Mouse (Mus musculus): ENCODE measurements around the gene Endog. TPM values are rescaled to one million over a fixed set of nuclear protein-coding genes. Genes with fewer than 3 reads are reported as not detected.

Gene Endog
- total RNA-seq, 1 experiment from 2014 or later = 8.1 TPM

DNA sequence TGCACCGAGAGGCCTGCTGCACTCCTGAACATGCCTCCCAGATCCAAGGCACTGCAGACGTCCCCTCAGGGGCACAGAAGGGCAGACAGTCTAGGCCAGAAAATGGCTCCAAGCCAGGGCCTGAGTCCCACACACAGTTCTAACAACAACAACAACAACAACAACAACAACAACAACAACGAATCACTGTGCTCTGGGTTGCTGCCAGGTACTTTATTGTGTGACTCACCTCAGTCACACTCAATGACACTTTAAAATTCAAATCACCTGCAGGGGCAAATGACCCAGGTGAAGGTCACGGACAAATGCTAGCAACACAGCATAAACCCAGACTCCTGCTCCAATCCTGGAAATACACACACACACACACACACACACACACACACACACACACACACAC is 26.7 kb downstream of the Endog start:
- no peak for ATAC-seq (replicated peaks in 1 of 2; ENCODE audit: insufficient read depth in 1 of 2, low FRiP score in 2 of 2, low TSS enrichment in 1 of 2, low read depth in 1 of 2, poor library complexity in 2 of 2, severe bottlenecking in 2 of 2)

DNA sequence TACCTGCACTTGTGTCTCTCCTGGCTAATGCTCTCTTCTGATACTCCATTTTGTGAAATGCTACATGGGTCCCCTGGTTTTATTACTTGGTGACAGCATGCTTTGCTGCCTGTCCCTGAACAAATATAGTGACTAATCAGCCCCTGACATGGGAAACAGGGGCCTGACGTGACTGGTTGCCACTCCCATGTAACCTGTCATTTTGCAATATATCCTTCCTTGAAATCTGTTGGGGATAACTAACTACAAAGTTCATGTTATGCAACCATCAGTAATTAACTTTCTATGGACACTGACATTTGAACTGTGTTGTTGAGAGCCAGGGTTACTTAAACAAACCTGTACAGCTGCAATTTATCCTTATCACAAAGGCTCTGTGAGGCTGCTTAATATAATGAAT is 28.7 kb downstream of the Endog start:
- ATAC-seq (replicated peaks in 1 of 2; ENCODE audit: insufficient read depth in 1 of 2, low FRiP score in 2 of 2, low TSS enrichment in 1 of 2, low read depth in 1 of 2, poor library complexity in 2 of 2, severe bottlenecking in 2 of 2) = no peak

DNA sequence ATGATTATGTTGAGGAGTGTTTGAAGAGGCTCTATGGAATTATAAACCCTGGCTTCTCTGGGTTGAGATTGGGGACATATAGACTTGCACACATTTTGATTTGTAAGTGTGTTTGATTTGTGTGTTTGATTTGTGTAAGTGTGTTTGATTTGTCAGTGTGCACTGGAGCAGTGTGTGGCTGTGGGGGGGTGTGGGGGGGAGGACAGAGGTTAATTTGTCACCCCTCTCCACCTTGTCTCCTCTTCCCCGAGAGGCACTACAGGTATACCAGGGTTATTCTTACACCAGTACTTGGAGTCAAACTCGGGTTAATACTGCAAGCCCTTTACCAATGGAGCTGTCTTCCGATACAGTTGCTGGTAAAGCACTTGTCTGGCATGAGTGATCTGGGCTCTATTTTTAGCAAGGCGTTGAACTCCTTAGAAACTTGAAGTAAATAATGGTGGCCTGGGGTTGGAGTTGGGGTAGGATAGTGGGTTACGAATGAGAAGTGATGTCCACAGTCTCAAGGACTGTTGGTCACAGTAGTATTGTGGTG is 29.2 kb downstream of the Endog start:
- no peak for ATAC-seq (replicated peaks in 1 of 2; ENCODE audit: insufficient read depth in 1 of 2, low FRiP score in 2 of 2, low TSS enrichment in 1 of 2, low read depth in 1 of 2, poor library complexity in 2 of 2, severe bottlenecking in 2 of 2)

DNA sequence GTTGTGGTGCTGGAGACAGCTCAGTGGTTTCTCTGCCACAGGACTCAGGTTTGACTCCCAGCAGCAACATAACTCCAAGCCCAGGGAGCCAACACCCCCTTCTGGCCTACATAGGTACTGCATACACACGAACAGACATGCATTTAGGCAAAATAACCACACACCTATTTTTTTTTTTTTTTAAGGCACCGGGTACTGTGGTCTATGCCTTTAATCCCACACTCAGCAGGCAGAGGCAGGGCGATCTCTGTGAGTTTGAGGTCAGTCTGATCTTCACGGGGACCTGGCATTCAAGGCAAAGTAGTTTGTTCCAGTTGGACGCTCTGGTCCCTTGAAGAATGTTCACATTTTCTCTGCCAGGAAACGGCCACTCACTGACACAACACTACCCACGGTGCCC is 32.1 kb downstream of the Endog start:
- no peak for ATAC-seq (replicated peaks in 1 of 2; ENCODE audit: insufficient read depth in 1 of 2, low FRiP score in 2 of 2, low TSS enrichment in 1 of 2, low read depth in 1 of 2, poor library complexity in 2 of 2, severe bottlenecking in 2 of 2)

DNA sequence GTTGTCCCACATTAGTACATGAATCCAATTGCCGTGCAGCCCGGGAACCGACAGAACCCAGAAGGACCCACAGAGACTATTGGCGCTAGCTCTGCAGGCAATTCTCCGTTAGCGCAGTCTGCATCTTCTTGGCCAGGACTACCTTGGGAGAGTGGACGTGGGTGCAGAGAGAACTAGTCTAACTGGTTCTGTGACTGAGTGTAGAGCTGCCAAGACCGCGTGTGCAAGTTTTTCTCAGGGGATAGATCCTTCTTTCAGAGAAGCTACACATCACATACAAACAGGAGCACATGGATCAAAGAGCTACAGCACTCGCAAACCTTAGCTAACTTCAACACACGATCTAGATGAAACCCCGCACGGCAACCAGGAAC is 33.9 kb downstream of the Endog start:
- ATAC-seq (replicated peaks in 1 of 2; ENCODE audit: insufficient read depth in 1 of 2, low FRiP score in 2 of 2, low TSS enrichment in 1 of 2, low read depth in 1 of 2, poor library complexity in 2 of 2, severe bottlenecking in 2 of 2) = peak in 1 of 2 experiments; percentile 16; a peak in 1 of 4 replicates

DNA sequence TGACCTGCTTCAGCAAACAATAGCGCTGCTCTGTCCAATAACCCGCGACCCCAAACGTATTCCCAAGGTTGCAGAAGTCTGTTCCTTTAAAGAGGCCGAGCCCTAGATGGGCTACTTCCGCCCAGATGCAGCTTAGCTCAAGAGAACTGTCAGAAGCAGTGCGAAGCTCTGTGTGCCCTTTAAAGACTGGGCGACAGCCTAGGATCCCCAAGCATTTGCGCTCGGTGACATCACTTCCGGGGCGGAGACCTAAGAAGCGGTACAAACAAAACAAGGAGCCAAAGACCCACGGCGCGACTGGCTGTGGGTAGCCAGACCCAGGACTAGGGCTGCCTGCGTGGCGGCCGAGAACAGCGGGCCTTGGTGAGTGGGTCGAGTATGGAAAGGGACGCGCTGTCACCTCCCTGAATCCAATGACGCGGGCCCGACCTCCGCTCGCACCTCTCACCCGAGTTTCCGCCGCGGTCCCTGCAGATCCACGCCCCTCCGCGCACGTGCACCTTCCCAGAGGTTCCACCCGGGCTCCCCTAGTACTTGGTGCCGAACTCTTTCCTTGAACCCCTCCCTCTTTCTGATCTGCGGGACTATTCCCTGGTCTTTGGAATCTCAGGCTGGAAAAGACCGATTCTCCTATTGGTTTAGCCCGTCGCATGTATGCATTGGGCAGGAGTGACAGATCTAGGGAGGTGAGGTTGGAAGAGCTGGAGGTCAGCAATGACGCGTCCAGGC is 34.5 kb downstream of the Endog start, which contains the start of gene Kyat1:
Gene Kyat1 (minus strand): TSS at position 219 of the 729 bp plus-strand sequence.
- peak; percentile 83 to 96 for ATAC-seq (replicated peaks in 1 of 2; ENCODE audit: insufficient read depth in 1 of 2, low FRiP score in 2 of 2, low TSS enrichment in 1 of 2, low read depth in 1 of 2, poor library complexity in 2 of 2, severe bottlenecking in 2 of 2)

DNA sequence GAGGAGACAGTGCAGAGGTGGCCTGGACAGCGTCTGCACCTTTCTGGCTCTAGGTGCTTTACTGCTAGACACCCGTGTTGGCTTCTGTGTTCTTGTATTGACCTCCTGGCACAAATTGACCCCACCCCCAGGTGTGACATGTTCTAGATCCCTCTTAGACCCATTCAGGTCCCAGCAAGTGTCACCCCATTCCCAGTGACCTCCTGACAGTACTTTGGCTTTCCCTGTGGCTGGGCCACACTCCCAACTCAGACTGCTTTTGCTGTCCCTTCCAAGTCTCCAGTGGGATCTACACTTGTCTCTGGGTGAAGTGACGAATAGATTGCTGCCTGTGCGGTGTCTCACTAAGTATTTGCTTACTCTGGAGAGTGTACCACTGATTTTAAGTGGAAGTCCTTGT is 36.1 kb downstream of the Endog start:
- no peak for ATAC-seq (replicated peaks in 1 of 2; ENCODE audit: insufficient read depth in 1 of 2, low FRiP score in 2 of 2, low TSS enrichment in 1 of 2, low read depth in 1 of 2, poor library complexity in 2 of 2, severe bottlenecking in 2 of 2)

DNA sequence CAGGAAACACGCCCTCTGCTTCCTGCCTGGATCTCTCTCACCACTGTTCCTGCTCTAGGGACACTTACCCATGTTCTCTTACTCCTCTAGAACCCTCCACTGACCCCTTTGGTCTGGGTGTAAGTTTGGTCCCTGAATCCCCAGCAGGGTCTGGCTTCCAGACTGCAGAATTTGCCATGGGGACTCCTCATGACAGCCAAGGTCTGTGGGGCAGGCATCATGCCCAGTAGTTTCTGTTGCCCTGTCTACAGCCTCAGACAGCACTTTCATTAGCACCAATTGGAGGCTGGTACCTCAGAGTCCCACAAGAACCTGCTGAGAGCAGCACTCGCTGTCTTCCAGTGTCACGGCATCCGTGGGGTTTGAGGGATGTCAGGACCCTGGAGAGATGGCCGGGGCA is 36.6 kb downstream of the Endog start:
- no peak for ATAC-seq (replicated peaks in 1 of 2; ENCODE audit: insufficient read depth in 1 of 2, low FRiP score in 2 of 2, low TSS enrichment in 1 of 2, low read depth in 1 of 2, poor library complexity in 2 of 2, severe bottlenecking in 2 of 2)

DNA sequence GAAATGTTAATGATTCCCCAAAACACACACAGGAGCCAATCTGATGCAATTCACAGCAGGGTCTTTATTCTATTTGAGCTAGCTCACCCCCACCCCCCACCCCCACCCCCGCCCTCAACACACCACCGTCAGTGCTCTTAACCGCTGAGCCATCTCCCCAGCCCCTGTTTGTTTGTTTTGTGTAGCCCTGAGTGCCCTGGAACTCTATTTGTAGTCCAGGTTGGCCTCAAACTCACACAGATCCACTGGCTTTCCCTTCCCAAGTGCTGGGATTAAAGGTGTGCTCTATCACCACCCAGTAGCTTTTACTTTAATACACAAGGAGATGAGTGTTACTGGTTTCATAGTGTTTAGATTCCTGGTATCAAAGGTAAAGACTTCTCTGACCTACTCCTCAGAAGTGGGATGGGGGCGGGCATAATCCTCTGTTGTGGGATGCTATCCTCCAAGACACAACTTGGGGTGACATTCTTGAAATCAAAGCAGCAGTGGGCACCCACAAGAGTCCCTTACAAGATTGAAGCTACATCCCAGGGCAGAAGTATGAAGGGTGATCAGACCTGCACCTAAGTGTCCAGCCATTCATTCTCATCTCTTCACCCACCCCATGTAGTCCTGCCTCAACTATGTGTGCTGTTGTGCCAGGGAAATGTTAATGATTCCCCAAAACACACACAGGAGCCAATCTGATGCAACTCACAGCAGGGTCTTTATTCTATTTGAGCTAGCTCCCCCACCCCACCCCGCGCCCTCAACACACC is 40.3 kb downstream of the Endog start:
- ATAC-seq (replicated peaks in 1 of 2; ENCODE audit: insufficient read depth in 1 of 2, low FRiP score in 2 of 2, low TSS enrichment in 1 of 2, low read depth in 1 of 2, poor library complexity in 2 of 2, severe bottlenecking in 2 of 2) = no peak

DNA sequence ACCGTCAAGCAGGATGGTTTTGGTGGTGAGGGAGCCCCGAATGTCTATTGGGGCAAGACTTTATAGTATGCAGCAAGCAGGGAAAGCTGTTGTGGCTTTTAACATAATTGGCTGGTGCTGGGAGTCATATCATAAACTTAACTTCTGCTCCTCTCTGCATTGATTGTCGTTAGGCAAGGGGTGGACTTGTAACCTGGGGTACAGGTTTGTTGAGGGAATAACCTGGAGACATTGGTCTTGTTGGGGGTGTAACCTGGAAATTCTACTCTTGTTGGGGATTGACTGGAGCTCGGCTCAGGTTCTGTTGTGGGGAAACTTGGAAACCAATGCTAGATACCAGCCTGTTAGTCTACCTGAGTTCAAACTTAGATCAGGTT is 40.9 kb downstream of the Endog start:
- no peak for ATAC-seq (replicated peaks in 1 of 2; ENCODE audit: insufficient read depth in 1 of 2, low FRiP score in 2 of 2, low TSS enrichment in 1 of 2, low read depth in 1 of 2, poor library complexity in 2 of 2, severe bottlenecking in 2 of 2)

DNA sequence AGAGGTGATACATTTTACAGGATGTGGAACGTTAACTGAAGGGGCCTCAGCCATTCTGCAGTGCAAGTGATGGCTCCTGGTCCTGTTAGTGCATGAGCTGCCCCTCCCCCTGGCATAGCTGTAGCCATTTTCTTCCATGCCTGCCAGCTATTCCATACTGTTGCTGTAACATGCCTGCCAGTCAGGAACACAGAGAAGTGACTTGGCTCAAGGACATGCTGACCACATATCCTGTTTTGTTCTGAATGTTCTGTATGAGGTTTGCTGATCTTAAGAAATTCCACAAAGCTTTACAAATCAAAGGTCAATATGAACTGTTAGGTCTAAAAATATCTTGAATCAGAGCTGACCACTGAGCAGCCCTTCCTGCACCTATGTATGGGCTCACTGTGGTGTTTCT is 41.7 kb downstream of the Endog start:
- ATAC-seq (replicated peaks in 1 of 2; ENCODE audit: insufficient read depth in 1 of 2, low FRiP score in 2 of 2, low TSS enrichment in 1 of 2, low read depth in 1 of 2, poor library complexity in 2 of 2, severe bottlenecking in 2 of 2) = no peak

DNA sequence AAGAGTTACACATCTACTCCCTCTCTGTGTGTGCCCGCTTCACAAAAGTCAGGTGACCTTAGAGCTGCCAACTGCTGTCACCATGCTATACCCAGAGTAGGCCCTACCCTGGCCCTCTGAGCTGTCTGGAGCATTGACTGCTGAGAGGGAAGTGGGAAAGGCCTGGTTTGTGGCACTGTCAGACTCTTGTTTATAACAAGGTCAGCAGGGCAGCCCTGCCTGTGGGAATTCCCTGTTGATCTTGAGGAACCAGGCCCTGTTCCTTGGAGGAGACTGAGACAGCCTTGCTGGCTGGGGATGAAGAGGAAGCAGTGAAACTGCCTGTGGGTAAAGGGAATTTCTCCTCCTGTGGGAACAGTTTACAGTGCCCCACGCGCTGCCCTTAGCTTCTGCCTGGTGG is 43.5 kb downstream of the Endog start:
- no peak for ATAC-seq (replicated peaks in 1 of 2; ENCODE audit: insufficient read depth in 1 of 2, low FRiP score in 2 of 2, low TSS enrichment in 1 of 2, low read depth in 1 of 2, poor library complexity in 2 of 2, severe bottlenecking in 2 of 2)

DNA sequence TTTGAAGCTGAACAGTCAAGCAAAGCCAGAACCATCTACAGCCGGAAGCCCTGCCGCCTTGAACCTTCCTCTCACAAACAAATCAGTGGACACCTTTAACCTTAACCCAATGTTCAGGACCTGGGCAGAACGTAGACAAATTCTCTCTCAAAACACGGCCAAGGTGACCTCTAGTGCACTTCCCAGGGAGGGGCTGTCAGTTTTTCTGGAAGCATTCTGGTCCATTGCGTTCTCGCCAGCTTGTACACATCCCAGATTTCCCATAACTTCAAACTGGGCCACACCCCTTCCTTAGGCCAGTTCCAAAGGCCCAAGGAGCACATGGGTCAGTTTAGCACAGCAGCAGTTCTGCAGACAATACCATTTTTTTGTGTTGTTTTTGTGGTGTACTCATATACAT is 44.2 kb downstream of the Endog start:
- no peak for ATAC-seq (replicated peaks in 1 of 2; ENCODE audit: insufficient read depth in 1 of 2, low FRiP score in 2 of 2, low TSS enrichment in 1 of 2, low read depth in 1 of 2, poor library complexity in 2 of 2, severe bottlenecking in 2 of 2)

DNA sequence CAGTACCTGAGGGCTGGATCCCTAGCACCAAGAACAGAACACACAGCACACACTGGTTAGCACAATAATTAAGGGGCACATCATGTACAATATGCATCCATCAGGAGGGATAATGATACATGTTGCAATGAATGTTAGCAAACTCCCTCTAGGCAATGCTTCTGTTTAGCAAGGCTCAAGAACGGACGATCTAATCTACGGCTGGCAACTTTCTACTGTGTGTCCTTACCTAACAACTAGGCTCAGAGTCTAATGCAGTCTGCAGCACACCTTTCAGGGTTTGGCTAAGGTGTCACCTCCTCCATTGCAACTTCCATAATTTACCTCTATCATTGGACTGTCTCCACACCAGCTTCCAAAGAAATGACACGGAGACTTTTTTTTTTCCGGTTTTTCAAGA is 45.0 kb downstream of the Endog start:
- ATAC-seq (replicated peaks in 1 of 2; ENCODE audit: insufficient read depth in 1 of 2, low FRiP score in 2 of 2, low TSS enrichment in 1 of 2, low read depth in 1 of 2, poor library complexity in 2 of 2, severe bottlenecking in 2 of 2) = no peak

Other genes starting within 250 kb of the Endog start
- gene Gle1, start 236.1 kb upstream of the Endog start, total RNA-seq (2017) = 71.4 and 79.7 TPM in 2 replicates
- gene Sptan1, start 205.9 kb upstream of the Endog start, total RNA-seq (2017) = 135 and 155 TPM in 2 replicates
- gene Wdr34, start 122.6 kb upstream of the Endog start, total RNA-seq (2017) = 8.4 and 11.6 TPM in 2 replicates
- 1,010 and 1,764 TPM in 2 replicates for gene Set, start 114.1 kb upstream of the Endog start, total RNA-seq (2017)
- 20.9 and 24.7 TPM in 2 replicates for gene Pkn3, start 93.8 kb upstream of the Endog start, total RNA-seq (2017)
- 5.4 and 6.5 TPM in 2 replicates for gene Zdhhc12, start 77.8 kb upstream of the Endog start, total RNA-seq (2017)
- 12.6 and 15.6 TPM in 2 replicates for gene Zer1, start 46.9 kb upstream of the Endog start, total RNA-seq (2017)
- gene Tbc1d13, start 37.7 kb upstream of the Endog start, total RNA-seq (2017) = 31.4 and 35.0 TPM in 2 replicates
- gene Spout1, start 7.0 kb downstream of the Endog start, total RNA-seq (2017) = 24.7 and 42.1 TPM in 2 replicates
- 9.3 and 10.3 TPM in 2 replicates for gene Kyat1, start 34.4 kb downstream of the Endog start, total RNA-seq (2017)
- gene Lrrc8a, start 66.2 kb downstream of the Endog start, total RNA-seq (2017) = 11.3 and 15.3 TPM in 2 replicates
- gene Gm28035, start 69.1 kb downstream of the Endog start, total RNA-seq (2017) = 1.4 TPM in 1 of 2 replicates, not detected in the other
- 1.2 and 2.1 TPM in 2 replicates for gene Phyhd1, start 94.7 kb downstream of the Endog start, total RNA-seq (2017)
- gene Gm28038, start 109.5 kb downstream of the Endog start, total RNA-seq (2017) = not detected in 2 replicates
- 8.8 and 9.9 TPM in 2 replicates for gene Dolk, start 114.8 kb downstream of the Endog start, total RNA-seq (2017)
- 18.9 and 25.4 TPM in 2 replicates for gene Nup188, start 114.9 kb downstream of the Endog start, total RNA-seq (2017)
- gene Sh3glb2, start 187.8 kb downstream of the Endog start, total RNA-seq (2017) = 30.4 and 41.2 TPM in 2 replicates
- 7.4 and 14.8 TPM in 2 replicates for gene Miga2, start 192.7 kb downstream of the Endog start, total RNA-seq (2017)
- 7.4 and 24.5 TPM in 2 replicates for gene Dolpp1, start 220.8 kb downstream of the Endog start, total RNA-seq (2017)
- gene Crat, start 244.3 kb downstream of the Endog start, total RNA-seq (2017) = 7.1 and 8.9 TPM in 2 replicates
- 60.4 and 66.6 TPM in 2 replicates for gene Ptpa, start 244.5 kb downstream of the Endog start, total RNA-seq (2017)